Mouse (Mus musculus): ENCODE measurements at regions not wholly inside any gene's neighbourhood (a gene's known extent, or its start where the extent isn't known, plus 50 kb on each side); places are given as distances from the start of the nearest gene placed in this dataset.

- no peak for ATAC-seq (ENCODE audit: insufficient number of reproducible peaks, insufficient read depth, low FRiP score, low read depth)
- no peaks in the 10 kb centered on the region for H3K9me3 ChIP-seq (ENCODE audit: control insufficient read depth, low read length)
- 72% methylated on average over 8 of the region's 8 CpGs for WGBS
Measured at GRCm38 (mm10) chr8:6627009-6627557, 1521.9 kb upstream of the Slc10a2 start.

DNA sequence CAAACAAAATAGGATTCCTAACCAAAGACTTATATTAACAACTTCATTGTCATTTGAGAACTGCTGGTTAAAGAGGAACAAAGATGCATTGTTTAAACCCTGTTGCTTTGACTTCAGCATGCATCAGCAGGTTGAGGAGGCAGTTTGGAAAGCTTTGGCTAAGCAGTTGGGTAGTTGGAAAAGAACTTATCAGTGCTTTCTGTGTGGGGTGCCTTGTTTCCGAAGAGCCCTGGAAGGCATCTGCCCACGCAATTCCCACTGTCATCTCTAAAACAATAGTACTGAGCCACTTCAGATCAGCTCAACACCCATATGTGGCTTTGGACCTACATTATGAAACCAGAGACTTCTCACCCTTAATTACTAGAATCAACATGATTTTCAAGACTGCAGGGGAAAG is 1503.7 kb upstream of the Slc10a2 start:
- no peaks in the 10 kb centered on the region for H3K36me3 ChIP-seq (ENCODE audit: control insufficient read depth, insufficient read depth, low read length)
- no peaks in the 10 kb centered on the region for H3K27me3 ChIP-seq (ENCODE audit: control insufficient read depth, insufficient read depth, low read length)
- H3K4me1 ChIP-seq (ENCODE audit: control insufficient read depth in 2 of 2, insufficient read depth in 2 of 2, low read length in 2 of 2) = no peaks in the 10 kb centered on the region
- H3K4me2 ChIP-seq (ENCODE audit: low read length) = no peak overlapping the region
- ATAC-seq (ENCODE audit: insufficient number of reproducible peaks, insufficient read depth, low FRiP score, low read depth) = no peak
- no peak overlapping the region for H3K4me3 ChIP-seq (ENCODE audit: control insufficient read depth in 1 of 2, insufficient read depth in 1 of 2, low read depth in 1 of 2, low read length in 2 of 2)
- H3K27ac ChIP-seq (replicated peaks in 1 of 2; ENCODE audit: control insufficient read depth in 1 of 2, insufficient read depth in 1 of 2, low read depth in 2 of 2, low read length in 2 of 2) = no peak overlapping the region
- WGBS = 15% methylated on average over 2 of the region's 2 CpGs
- H3K9ac ChIP-seq (ENCODE audit: low read length) = no peak overlapping the region
- H3K9me3 ChIP-seq (ENCODE audit: control insufficient read depth, low read length) = no peaks in the 10 kb centered on the region

More at GRCm38 (mm10) chr8:6627009-6627557, 1521.9 kb upstream of the Slc10a2 start:
- Histone ChIP-seq H3K36me3 (ENCODE audit: control insufficient read depth, insufficient read depth, low read length) (no peaks in the 10 kb centered on the region), H3K9ac (ENCODE audit: low read length) (no peak overlapping the region), H3K4me3 (ENCODE audit: control insufficient read depth in 1 of 2, insufficient read depth in 1 of 2, low read depth in 1 of 2, low read length in 2 of 2) (no peak overlapping the region), H3K4me2 (ENCODE audit: low read length) (no peak overlapping the region), H3K27ac (replicated peaks in 1 of 2; ENCODE audit: control insufficient read depth in 1 of 2, insufficient read depth in 1 of 2, low read depth in 2 of 2, low read length in 2 of 2) (no peak overlapping the region), H3K4me1 (ENCODE audit: control insufficient read depth in 2 of 2, insufficient read depth in 2 of 2, low read length in 2 of 2) (no peaks in the 10 kb centered on the region), H3K27me3 (ENCODE audit: control insufficient read depth, insufficient read depth, low read length) (no peaks in the 10 kb centered on the region)

- Histone ChIP-seq H3K4me1 (ENCODE audit: control insufficient read depth in 2 of 2, insufficient read depth in 2 of 2, low read length in 2 of 2) (no peaks in the 10 kb centered on the region), H3K4me2 (ENCODE audit: low read length) (no peak overlapping the region), H3K9ac (ENCODE audit: low read length) (no peak overlapping the region), H3K4me3 (ENCODE audit: control insufficient read depth in 1 of 2, insufficient read depth in 1 of 2, low read depth in 1 of 2, low read length in 2 of 2) (no peak overlapping the region), H3K9me3 (ENCODE audit: control insufficient read depth, low read length) (no peaks in the 10 kb centered on the region), H3K27me3 (ENCODE audit: control insufficient read depth, insufficient read depth, low read length) (no peaks in the 10 kb centered on the region), H3K36me3 (ENCODE audit: control insufficient read depth, insufficient read depth, low read length) (no peaks in the 10 kb centered on the region), H3K27ac (replicated peaks in 1 of 2; ENCODE audit: control insufficient read depth in 1 of 2, insufficient read depth in 1 of 2, low read depth in 2 of 2, low read length in 2 of 2) (no peak overlapping the region)
- ATAC-seq (ENCODE audit: insufficient number of reproducible peaks, insufficient read depth, low FRiP score, low read depth) = no peak
- WGBS = 25% methylated on average over 9 of the region's 9 CpGs
Measured at GRCm38 (mm10) chr8:6606854-6607535, 1501.8 kb upstream of the Slc10a2 start.

DNA sequence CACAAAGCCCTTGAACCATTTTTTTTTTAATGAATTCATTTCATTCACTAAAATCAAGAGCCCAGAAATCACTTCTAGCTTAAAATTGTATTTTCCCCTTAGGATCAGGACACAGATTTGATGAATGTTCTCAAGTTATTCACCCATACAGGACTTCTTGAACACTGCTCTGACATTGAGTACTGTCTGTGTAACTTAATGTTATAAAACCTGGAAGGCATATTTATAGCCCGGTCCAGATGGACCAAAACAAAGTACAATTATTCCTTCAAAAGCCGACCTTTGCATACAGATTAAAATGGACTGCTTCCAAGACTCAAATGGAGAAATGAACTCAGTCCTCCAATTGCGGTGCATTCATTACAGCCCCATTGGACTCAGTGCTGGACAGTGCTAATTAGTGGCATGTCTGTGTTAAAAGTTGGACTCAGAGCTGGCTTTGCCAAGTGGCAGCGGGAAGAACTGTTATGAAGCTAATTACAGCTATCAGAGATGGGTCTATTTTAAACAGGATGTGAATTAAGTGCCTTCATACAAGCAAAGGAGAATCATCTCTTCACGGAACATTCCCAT is 1499.2 kb upstream of the Slc10a2 start:
- H3K9me3 ChIP-seq (ENCODE audit: control insufficient read depth, low read length) = no peaks in the 10 kb centered on the region
- WGBS = 77% methylated on average over 5 of the region's 5 CpGs
- no peaks in the 10 kb centered on the region for H3K4me1 ChIP-seq (ENCODE audit: control insufficient read depth in 2 of 2, insufficient read depth in 2 of 2, low read length in 2 of 2)
- H3K4me3 ChIP-seq (ENCODE audit: control insufficient read depth in 1 of 2, insufficient read depth in 1 of 2, low read depth in 1 of 2, low read length in 2 of 2) = no peak overlapping the region
- H3K27me3 ChIP-seq (ENCODE audit: control insufficient read depth, insufficient read depth, low read length) = no peaks in the 10 kb centered on the region
- H3K36me3 ChIP-seq (ENCODE audit: control insufficient read depth, insufficient read depth, low read length) = no peaks in the 10 kb centered on the region
- H3K4me2 ChIP-seq (ENCODE audit: low read length) = no peak overlapping the region
- H3K27ac ChIP-seq (replicated peaks in 1 of 2; ENCODE audit: control insufficient read depth in 1 of 2, insufficient read depth in 1 of 2, low read depth in 2 of 2, low read length in 2 of 2) = no peak overlapping the region
- H3K9ac ChIP-seq (ENCODE audit: low read length) = no peak overlapping the region
- ATAC-seq (ENCODE audit: insufficient number of reproducible peaks, insufficient read depth, low FRiP score, low read depth) = no peak

GRCm38 (mm10) chr8:6590146-6590545 is 1485.0 kb upstream of the Slc10a2 start:
- no peak for ATAC-seq (ENCODE audit: insufficient number of reproducible peaks, insufficient read depth, low FRiP score, low read depth)
- H3K9ac ChIP-seq (ENCODE audit: low read length) = no peak overlapping the region
- no peaks in the 10 kb centered on the region for H3K4me1 ChIP-seq (ENCODE audit: control insufficient read depth in 2 of 2, insufficient read depth in 2 of 2, low read length in 2 of 2)
- no peak overlapping the region for H3K4me2 ChIP-seq (ENCODE audit: low read length)
- H3K27me3 ChIP-seq (ENCODE audit: control insufficient read depth, insufficient read depth, low read length) = no peaks in the 10 kb centered on the region
- no peaks in the 10 kb centered on the region for H3K9me3 ChIP-seq (ENCODE audit: control insufficient read depth, low read length)
- no peaks in the 10 kb centered on the region for H3K36me3 ChIP-seq (ENCODE audit: control insufficient read depth, insufficient read depth, low read length)
- H3K4me3 ChIP-seq (ENCODE audit: control insufficient read depth in 1 of 2, insufficient read depth in 1 of 2, low read depth in 1 of 2, low read length in 2 of 2) = no peak overlapping the region
- no peak overlapping the region for H3K27ac ChIP-seq (replicated peaks in 1 of 2; ENCODE audit: control insufficient read depth in 1 of 2, insufficient read depth in 1 of 2, low read depth in 2 of 2, low read length in 2 of 2)

DNA sequence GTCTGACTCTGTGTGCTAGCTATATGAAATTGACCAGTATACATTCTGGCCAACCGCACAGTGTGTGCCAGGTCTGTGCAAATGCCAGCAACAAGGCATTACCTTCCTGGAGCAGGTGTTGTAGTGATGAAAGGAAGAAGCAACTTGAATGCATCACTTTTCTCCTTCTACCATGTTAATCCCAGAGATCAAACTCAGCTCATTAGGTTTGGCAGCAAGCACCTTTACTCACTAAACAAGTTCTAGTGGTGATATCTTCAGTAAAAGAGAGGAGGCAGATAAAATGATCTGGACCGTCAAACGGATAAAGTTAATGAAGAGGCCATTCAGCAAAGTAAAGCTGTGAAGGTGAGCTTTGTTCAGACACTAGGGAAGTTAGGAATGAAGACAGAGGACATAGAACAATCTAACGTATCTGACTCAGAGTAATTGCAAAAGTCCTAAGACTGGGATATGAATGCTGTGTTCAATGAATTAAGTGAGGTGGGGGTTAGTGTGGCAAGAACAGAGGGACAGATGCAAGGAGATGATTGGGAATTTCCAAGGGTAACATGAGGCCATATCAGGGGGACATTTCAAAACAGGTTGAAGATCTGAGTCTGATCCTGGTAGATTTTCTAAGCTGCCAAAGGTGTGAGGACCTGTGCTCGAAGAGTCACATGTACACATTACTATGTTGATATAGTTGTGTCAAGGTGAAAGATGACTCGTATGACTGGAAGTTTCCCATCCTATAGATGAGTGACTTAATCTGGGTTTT is 1478.4 kb upstream of the Slc10a2 start:
- H3K9me3 ChIP-seq (ENCODE audit: control insufficient read depth, low read length) = no peaks in the 10 kb centered on the region
- WGBS = 73% methylated on average over 6 of the region's 6 CpGs
- H3K36me3 ChIP-seq (ENCODE audit: control insufficient read depth, insufficient read depth, low read length) = no peaks in the 10 kb centered on the region
- no peak overlapping the region for H3K4me2 ChIP-seq (ENCODE audit: low read length)
- no peak for ATAC-seq (ENCODE audit: insufficient number of reproducible peaks, insufficient read depth, low FRiP score, low read depth)
- no peaks in the 10 kb centered on the region for H3K27me3 ChIP-seq (ENCODE audit: control insufficient read depth, insufficient read depth, low read length)
- H3K27ac ChIP-seq (replicated peaks in 1 of 2; ENCODE audit: control insufficient read depth in 1 of 2, insufficient read depth in 1 of 2, low read depth in 2 of 2, low read length in 2 of 2) = no peak overlapping the region
- H3K4me1 ChIP-seq (ENCODE audit: control insufficient read depth in 2 of 2, insufficient read depth in 2 of 2, low read length in 2 of 2) = no peaks in the 10 kb centered on the region
- H3K4me3 ChIP-seq (ENCODE audit: control insufficient read depth in 1 of 2, insufficient read depth in 1 of 2, low read depth in 1 of 2, low read length in 2 of 2) = no peak overlapping the region
- no peak overlapping the region for H3K9ac ChIP-seq (ENCODE audit: low read length)

GRCm38 (mm10) chr8:6582732-6583131 is 1477.6 kb upstream of the Slc10a2 start:
- H3K9ac ChIP-seq (ENCODE audit: low read length) = no peak overlapping the region
- no peak overlapping the region for H3K4me3 ChIP-seq (ENCODE audit: control insufficient read depth in 1 of 2, insufficient read depth in 1 of 2, low read depth in 1 of 2, low read length in 2 of 2)
- no peaks in the 10 kb centered on the region for H3K36me3 ChIP-seq (ENCODE audit: control insufficient read depth, insufficient read depth, low read length)
- H3K27me3 ChIP-seq (ENCODE audit: control insufficient read depth, insufficient read depth, low read length) = no peaks in the 10 kb centered on the region
- H3K4me1 ChIP-seq (ENCODE audit: control insufficient read depth in 2 of 2, insufficient read depth in 2 of 2, low read length in 2 of 2) = no peaks in the 10 kb centered on the region
- no peak for ATAC-seq (ENCODE audit: insufficient number of reproducible peaks, insufficient read depth, low FRiP score, low read depth)
- no peak overlapping the region for H3K4me2 ChIP-seq (ENCODE audit: low read length)
- 81% methylated on average over 3 of the region's 3 CpGs for WGBS
- no peak overlapping the region for H3K27ac ChIP-seq (replicated peaks in 1 of 2; ENCODE audit: control insufficient read depth in 1 of 2, insufficient read depth in 1 of 2, low read depth in 2 of 2, low read length in 2 of 2)
- H3K9me3 ChIP-seq (ENCODE audit: control insufficient read depth, low read length) = no peaks in the 10 kb centered on the region
